Comparison of ENCODE assay signal across 24 mouse cellular contexts in the genomic region with DNA sequence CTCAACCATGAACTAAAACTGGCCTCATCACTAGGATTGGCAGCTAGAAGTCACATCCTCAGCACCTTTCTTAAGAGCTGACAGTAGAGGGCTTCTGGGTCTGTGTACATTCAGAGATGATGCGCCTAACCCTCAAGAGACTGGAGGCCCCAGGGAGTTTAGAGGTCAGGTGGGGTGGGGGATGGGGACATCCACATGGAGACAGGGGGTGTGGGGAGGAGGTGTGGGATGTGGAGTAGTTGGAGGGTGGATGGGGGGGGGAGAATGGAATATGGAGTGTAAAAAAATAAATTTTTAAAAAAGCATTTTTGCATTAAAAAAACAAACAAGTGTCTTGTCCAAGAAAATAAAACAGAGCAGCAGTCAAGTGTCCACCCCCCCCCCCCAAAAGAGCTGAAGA.
"Had no signal": no experiment of that assay in that cellular context is flagged by ENCODE, and none has a peak within 500 bp of the region (broad histone marks: within the 10 kb centered on the region; RNA-seq: fewer than 3 reads in every experiment).

No protein-coding gene starts in this region.

- H3K4me1 ChIP-seq: embryonic facial prominence, embryonic 10.5 days; embryonic facial prominence, embryonic 12.5 days; embryonic facial prominence, embryonic 13.5 days; embryonic facial prominence, embryonic 15.5 days; forebrain, embryonic 10.5 days; forebrain, embryonic 12.5 days; forebrain, embryonic 13.5 days; heart, embryonic 10.5 days had no signal

- H3K27ac ChIP-seq: embryonic facial prominence, embryonic 10.5 days; embryonic facial prominence, embryonic 12.5 days; embryonic facial prominence, embryonic 13.5 days; embryonic facial prominence, embryonic 15.5 days; forebrain, embryonic 10.5 days; forebrain, embryonic 12.5 days; forebrain, embryonic 13.5 days; forebrain, embryonic 15.5 days; gastrocnemius, adult 2 months; heart, adult 2 months; heart, embryonic 10.5 days had no signal

- H3K27me3 ChIP-seq: embryonic facial prominence, embryonic 12.5 days; embryonic facial prominence, embryonic 13.5 days; embryonic facial prominence, embryonic 15.5 days; forebrain, embryonic 12.5 days; forebrain, embryonic 13.5 days; forebrain, embryonic 15.5 days had no signal

- H3K4me3 ChIP-seq: embryonic facial prominence, embryonic 10.5 days; embryonic facial prominence, embryonic 12.5 days; embryonic facial prominence, embryonic 13.5 days; embryonic facial prominence, embryonic 15.5 days; erythroblast, embryonic 14.5 days; forebrain, embryonic 10.5 days; forebrain, embryonic 12.5 days; forebrain, embryonic 13.5 days; forebrain, embryonic 15.5 days; gastrocnemius, adult 2 months; heart, adult 2 months; heart, embryonic 10.5 days had no signal

- H3K9me3 ChIP-seq: embryonic facial prominence, embryonic 10.5 days; embryonic facial prominence, embryonic 12.5 days; embryonic facial prominence, embryonic 13.5 days; embryonic facial prominence, embryonic 15.5 days; forebrain, embryonic 10.5 days; forebrain, embryonic 12.5 days; forebrain, embryonic 13.5 days; forebrain, embryonic 15.5 days; heart, embryonic 10.5 days had no signal

- H3K4me2 ChIP-seq: embryonic facial prominence, embryonic 12.5 days; embryonic facial prominence, embryonic 13.5 days; embryonic facial prominence, embryonic 15.5 days; forebrain, embryonic 12.5 days; forebrain, embryonic 13.5 days; forebrain, embryonic 15.5 days had no signal

- H3K9ac ChIP-seq: embryonic facial prominence, embryonic 12.5 days; embryonic facial prominence, embryonic 13.5 days; embryonic facial prominence, embryonic 15.5 days; forebrain, embryonic 12.5 days; forebrain, embryonic 13.5 days; forebrain, embryonic 15.5 days; forebrain, postnatal 0 days had no signal

- DNase-seq: cerebellum, adult 8-10 months; cerebellum, adult 9-10 months; cerebellum, adult 9-11 months; cerebellum, postnatal 25 days; cerebellum, postnatal 36 days; embryo, embryonic 11 days; forebrain, postnatal 0 days; gastrocnemius, adult 2 months; gastrocnemius, postnatal 10 days; gastrocnemius, postnatal 14 days; gastrocnemius, postnatal 25 days; gastrocnemius, postnatal 36 days; heart, adult 18-20 months; heart, adult 2 months had no signal

- H3K36me3 ChIP-seq: embryonic facial prominence, embryonic 10.5 days; embryonic facial prominence, embryonic 12.5 days; embryonic facial prominence, embryonic 13.5 days; embryonic facial prominence, embryonic 15.5 days; forebrain, embryonic 10.5 days; forebrain, embryonic 12.5 days; forebrain, embryonic 15.5 days; heart, embryonic 10.5 days had no signal
